Mouse (Mus musculus): ENCODE data around the gene Pigc.

Pigc gene

DNA sequence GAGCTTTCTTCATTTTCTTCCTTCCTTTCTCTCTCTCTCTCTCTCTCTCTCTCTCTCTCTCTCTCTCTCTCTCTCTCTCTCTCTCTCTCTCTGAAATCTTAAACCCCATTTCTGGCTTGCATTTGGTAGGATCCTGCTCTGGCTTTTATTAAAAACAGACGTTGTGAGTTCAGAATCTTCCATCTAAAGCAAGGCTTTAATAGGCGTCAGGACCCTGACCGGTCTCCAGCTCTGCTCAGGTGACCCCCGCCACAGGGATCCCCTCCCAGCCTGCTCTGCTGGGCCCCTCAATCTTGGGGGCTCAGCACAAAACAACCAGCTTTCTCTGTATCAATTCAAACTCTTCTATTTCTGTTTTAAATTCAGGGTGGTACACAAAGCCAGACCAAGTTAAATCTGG, 39.2 kb downstream of the Pigc start:
- in situ Hi-C loops (cut with MboI, MseI), result loop anchor here in 1 of 2 experiments (10.0 kb wide), 1 partner anchor 87 kb away; no protein-coding TSS in a partner anchor

GRCm38 (mm10) chr1:162008631-162009067, 39.7 kb downstream of the Pigc start:
- in situ Hi-C loops (cut with MboI, MseI), result loop anchor here in 1 of 2 experiments (10.0 kb wide), 1 partner anchor 86 kb away; no protein-coding TSS in a partner anchor

DNA sequence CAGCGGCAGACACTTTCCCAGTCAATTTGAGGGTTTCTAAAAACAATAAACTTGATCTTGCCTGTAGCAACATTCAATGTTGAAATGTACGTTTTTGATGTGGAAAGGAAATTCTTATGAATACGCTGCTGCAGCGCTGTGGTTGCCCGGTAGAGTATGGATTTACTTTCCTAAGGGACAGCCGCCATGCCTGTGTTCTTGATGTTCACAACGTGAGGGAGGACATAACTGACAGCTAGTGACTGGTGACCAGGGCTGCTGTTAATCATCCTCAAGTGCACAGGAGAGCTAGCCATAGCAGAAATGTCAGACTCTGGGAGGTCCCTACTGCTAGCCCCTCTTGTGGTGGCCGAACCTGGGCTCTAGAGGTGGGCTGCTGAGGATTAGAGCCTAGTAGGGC, 40.1 kb downstream of the Pigc start:
- in situ Hi-C loops (cut with MboI, MseI), result loop anchor here in 1 of 2 experiments (10.0 kb wide), 1 partner anchor 86 kb away; no protein-coding TSS in a partner anchor

DNA sequence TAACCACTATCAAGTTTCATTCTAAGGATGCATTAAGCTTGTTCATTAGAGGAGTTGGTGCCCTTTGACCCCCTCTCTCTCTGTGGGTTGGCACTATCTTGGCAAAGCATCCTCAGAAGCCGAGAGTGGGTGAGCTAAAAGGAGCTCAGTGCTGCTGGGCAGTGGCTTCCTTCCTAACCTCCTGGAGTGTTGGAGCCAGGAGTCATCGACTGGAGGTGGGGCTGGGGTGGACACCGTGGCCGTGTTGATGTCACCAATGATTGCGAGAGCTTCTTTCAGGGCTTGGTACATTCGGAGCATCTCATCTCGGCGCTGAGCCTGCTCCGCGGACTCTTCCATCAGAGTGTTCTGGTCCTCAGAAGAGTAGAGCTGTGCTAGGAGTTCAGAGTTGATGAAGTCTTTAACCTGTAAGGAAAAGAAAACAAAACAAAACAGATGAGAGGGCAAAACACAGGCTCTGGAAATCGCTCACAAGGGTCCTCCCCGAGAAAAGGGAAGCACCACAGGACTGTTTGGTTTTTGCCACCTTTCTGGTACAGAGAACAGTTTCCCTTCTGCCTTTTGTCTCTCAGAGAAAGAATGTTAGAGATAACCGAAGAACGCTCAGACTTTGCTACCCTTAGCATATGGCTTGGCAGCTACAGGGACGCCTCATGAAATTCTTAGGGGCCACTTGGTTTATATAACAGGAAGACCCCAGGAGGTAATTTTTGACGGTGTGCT, 42.7 kb downstream of the Pigc start:
- in situ Hi-C loops (cut with MboI, MseI), result no loop called here

DNA sequence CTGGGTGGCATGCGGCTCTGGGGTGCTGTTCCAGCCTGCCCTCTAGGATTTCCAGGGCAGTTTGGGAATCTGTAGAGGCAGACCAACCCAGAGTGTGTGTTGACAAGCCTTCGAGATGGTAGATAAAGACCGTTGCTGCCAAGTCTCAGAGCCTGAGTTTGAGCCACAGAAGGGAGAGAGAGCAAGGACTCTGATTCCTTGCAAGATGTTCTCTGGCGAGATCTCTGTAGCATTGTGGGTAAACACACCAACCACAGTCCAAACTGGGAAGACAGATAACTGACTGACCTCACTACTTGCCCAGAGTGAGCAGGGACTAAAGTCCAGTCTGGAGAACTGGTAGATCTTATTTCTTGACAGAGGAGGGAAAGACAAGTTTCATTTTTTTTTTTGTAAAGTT, 44.6 kb downstream of the Pigc start:
- in situ Hi-C loops (cut with MboI, MseI), result no loop called here

DNA sequence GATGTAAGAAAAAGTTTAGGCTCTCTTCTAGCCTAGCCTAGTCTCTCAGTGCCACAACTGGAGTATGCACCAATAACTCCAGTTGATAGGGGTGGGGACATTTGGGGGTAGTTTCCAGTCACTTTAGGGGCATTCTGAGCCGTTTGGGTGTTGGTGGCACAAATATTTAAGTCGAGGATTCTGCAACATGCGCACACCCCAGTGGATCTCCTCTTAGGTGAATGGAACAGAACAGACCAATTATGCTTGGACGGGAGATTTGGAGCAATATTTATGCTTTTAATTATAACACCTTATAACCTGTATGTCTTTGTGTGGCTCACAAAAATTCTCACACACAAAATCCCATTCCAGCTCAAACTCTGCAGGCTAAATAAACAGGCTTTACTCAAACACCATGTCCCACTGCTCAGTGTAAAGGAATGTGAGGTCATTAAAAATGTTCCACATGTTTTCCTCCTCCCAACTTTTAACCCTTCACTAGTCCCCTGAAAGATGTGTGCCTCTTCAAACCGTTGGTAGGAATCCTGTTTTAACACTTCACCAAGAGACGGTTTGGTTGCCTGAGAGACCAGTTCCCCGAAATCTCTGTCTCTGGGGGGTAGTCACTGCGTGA, 46.4 kb downstream of the Pigc start:
- in situ Hi-C loops (cut with MboI, MseI), result no loop called here

GRCm38 (mm10) chr1:162016982-162017381, 48.0 kb downstream of the Pigc start:
- in situ Hi-C loops (cut with MboI, MseI), result no loop called here

GRCm38 (mm10) chr1:162017975-162018600, 49.1 kb downstream of the Pigc start:
- in situ Hi-C loops (cut with MboI, MseI), result no loop called here

- in situ Hi-C loops (cut with MboI, MseI), result no loop called here
Measured at GRCm38 (mm10) chr1:162018601-162018977, 49.6 kb downstream of the Pigc start.

DNA sequence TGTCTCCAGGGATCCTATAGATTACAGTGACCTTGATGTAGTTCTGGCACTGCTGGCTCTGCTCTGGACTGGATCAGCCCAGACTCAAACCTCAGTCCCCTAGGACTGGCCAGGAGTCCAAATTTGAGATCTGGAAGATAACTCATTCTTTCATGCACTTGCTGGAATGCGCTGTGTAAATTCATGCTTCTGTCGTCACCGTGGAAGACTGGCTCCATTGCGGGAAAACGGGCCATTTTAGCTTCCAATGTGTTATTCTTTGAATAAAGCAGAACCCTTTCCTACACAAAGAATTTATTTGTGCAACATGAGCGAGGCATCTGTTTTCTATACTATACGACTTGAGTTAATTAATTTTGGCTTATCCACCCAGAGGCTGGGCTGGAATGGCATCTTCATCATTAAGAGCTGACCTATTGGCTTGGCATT, 51.3 kb downstream of the Pigc start:
- in situ Hi-C loops (cut with MboI, MseI), result no loop called here

DNA sequence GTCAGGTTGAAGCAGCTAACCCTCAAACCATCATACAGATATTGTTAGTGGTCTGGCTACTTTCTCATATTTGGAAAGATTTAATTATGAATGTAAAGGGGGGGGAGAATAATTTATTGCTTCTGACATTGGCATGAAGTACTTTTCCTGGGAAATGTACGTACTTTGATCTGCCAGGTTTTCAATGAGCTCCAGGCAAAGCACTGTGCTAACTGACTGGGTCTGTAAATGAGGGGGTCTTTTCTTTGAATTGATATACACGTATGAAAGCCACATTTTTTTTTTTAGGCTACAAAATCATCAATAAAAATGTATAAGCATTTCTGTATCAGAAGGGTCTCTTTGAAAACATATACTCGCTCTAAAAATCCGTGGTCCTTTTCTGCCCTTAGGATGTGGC, 51.8 kb downstream of the Pigc start:
- in situ Hi-C loops (cut with MboI, MseI), result no loop called here

Measured in T-helper 17 cell (primary cell).